In the genomic region with DNA sequence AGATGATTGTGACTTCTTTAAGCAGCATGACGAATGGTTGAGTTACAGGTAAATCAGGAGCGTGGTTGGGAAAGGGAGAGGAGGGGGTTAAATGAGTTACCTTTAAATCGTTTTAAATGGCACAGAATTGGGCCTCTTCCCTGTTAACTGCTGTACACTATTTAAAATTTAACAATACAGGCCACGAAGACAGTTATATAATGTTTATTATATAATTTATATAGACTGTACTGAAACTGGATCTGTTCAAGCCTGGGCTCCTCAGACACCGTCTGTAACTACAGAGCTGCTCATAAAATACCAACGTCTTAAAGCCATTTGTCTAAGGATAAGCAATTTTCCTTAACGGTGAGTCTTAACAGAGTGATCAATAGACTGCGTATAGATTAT, we compare ENCODE assay signal across 8 mouse cellular contexts. TPM values are rescaled to one million over a fixed set of nuclear protein-coding genes. Genes with fewer than 3 reads are reported as not detected.
DNase-seq lines count a peak whose midpoint lies in the region; ATAC-seq and TF ChIP-seq lines count a peak whose summit lies in the region.

No protein-coding gene starts in this region.

- peak overlapping the region; percentile 100 for H3K27ac ChIP-seq in lung, embryonic 14.5 days (ENCODE audit: low read depth)
- peak overlapping the region; percentile 82 for H3K27ac ChIP-seq in embryonic fibroblast, embryonic 13.5 days (ENCODE audit: insufficient read depth, low read length)
- peak overlapping the region; percentile 92 for H3K27ac ChIP-seq in limb, embryonic 10.5 days
- peak overlapping the region; percentile 99 for H3K27ac ChIP-seq in neural tube, embryonic 15.5 days (replicated peaks)
- no peak overlapping the region for H3K27ac ChIP-seq in thymus, adult 2 months (ENCODE audit: control insufficient read depth, insufficient read depth, low read length)

- H3K4me1 ChIP-seq in lung, embryonic 14.5 days (ENCODE audit: insufficient read depth) = peaks cover 5% of the 10 kb centered on the region; the same call in 1 of the 2 replicates
- H3K4me1 ChIP-seq in embryonic fibroblast, embryonic 13.5 days (ENCODE audit: control insufficient read depth, insufficient read depth, low read length) = 0 out of 2 replicates have a peak, but pooled peaks cover 6% of the 10 kb centered on the region
- peaks cover 38% of the 10 kb centered on the region for H3K4me1 ChIP-seq in limb, embryonic 10.5 days
- peaks cover 63% of the 10 kb centered on the region for H3K4me1 ChIP-seq in neural tube, embryonic 15.5 days
- peaks cover 22% of the 10 kb centered on the region for H3K4me1 ChIP-seq in thymus, adult 2 months (replicated peaks; ENCODE audit: control insufficient read depth, insufficient read depth, low read length)

- peak overlapping the region; percentile 53 for H3K4me3 ChIP-seq in lung, embryonic 14.5 days (ENCODE audit: low read depth, low read length)
- H3K4me3 ChIP-seq in embryonic fibroblast, embryonic 13.5 days (ENCODE audit: insufficient read depth, low read length) = peak overlapping the region; percentile 91
- peak overlapping the region; percentile 72 for H3K4me3 ChIP-seq in limb, embryonic 10.5 days
- peak overlapping the region; percentile 75 for H3K4me3 ChIP-seq in neural tube, embryonic 15.5 days (replicated peaks)
- no peak overlapping the region for H3K4me3 ChIP-seq in thymus, adult 2 months (ENCODE audit: control insufficient read depth, insufficient read depth, low read length)

- peak overlapping the region; percentile 87 for H3K9ac ChIP-seq in lung, embryonic 14.5 days
- peak overlapping the region; percentile 94 for H3K9ac ChIP-seq in neural tube, embryonic 15.5 days (replicated peaks)

- H3K4me2 ChIP-seq in lung, embryonic 14.5 days = peak overlapping the region; percentile 85
- H3K4me2 ChIP-seq in neural tube, embryonic 15.5 days = peak overlapping the region; percentile 87

- no peak for TF ChIP-seq CTCF in lung, embryonic 14.5 days (IDR thresholded peaks at IDR 0.05; ENCODE audit: low read depth)
- no peak for TF ChIP-seq CTCF in embryonic fibroblast, embryonic 13.5 days (IDR thresholded peaks at IDR 0.05; ENCODE audit: borderline replicate concordance, insufficient read depth, low read length)
- TF ChIP-seq CTCF in thymus, adult 2 months (IDR thresholded peaks at IDR 0.05; ENCODE audit: borderline replicate concordance, control insufficient read depth, extremely low read depth, insufficient read depth, low read length, poor library complexity) = no peak

- peaks cover 8% of the 10 kb centered on the region; the same call in 1 of the 2 replicates for H3K36me3 ChIP-seq in lung, embryonic 14.5 days (ENCODE audit: insufficient read depth)
- H3K36me3 ChIP-seq in limb, embryonic 10.5 days = peaks cover 10% of the 10 kb centered on the region
- H3K36me3 ChIP-seq in neural tube, embryonic 15.5 days = no peaks in the 10 kb centered on the region
- no peaks in the 10 kb centered on the region; the same call in 1 of the 2 replicates for H3K36me3 ChIP-seq in thymus, adult 2 months (ENCODE audit: control insufficient read depth, insufficient read depth, low read length)

- DNase-seq in lung, embryonic 14.5 days = no peak
- DNase-seq in lung, postnatal 25 days (ENCODE audit: low spot score) = no peak
- no peak for DNase-seq in limb, embryonic 10.5 days (ENCODE audit: low spot score)
- DNase-seq in adipocyte (ENCODE audit: low spot score) = no peak
- no peak for DNase-seq in gastrocnemius, postnatal 36 days
- no peak for DNase-seq in thymus, adult 2 months

- ATAC-seq in lung, embryonic 14.5 days (ENCODE audit: insufficient read depth) = no peak
- ATAC-seq in neural tube, embryonic 15.5 days (ENCODE audit: low FRiP score) = no peak

- WGBS in lung, embryonic 14.5 days = 17% methylated on average over 8 of the region's 8 CpGs
- 57% methylated on average over 8 of the region's 8 CpGs for WGBS in limb, embryonic 10.5 days
- 15% methylated on average over 8 of the region's 8 CpGs for WGBS in neural tube, embryonic 15.5 days
- WGBS in thymus, adult 2 months = 32% methylated on average over 8 of the region's 8 CpGs

- H3K27me3 ChIP-seq in lung, embryonic 14.5 days (ENCODE audit: insufficient read depth, low read length) = peaks cover 8% of the 10 kb centered on the region
- peaks cover 58% of the 10 kb centered on the region for H3K27me3 ChIP-seq in limb, embryonic 10.5 days (ENCODE audit: low read depth, poor library complexity, severe bottlenecking)
- no peaks in the 10 kb centered on the region for H3K27me3 ChIP-seq in neural tube, embryonic 15.5 days (replicated peaks)
- H3K27me3 ChIP-seq in thymus, adult 2 months (ENCODE audit: control insufficient read depth, insufficient read depth, low read length) = no peaks in the 10 kb centered on the region

- no peak; the same call in 1 of the 2 replicates for TF ChIP-seq POLR2A in embryonic fibroblast, embryonic 13.5 days (IDR thresholded peaks at IDR 0.05; ENCODE audit: low read depth, low read length)
- no peak for TF ChIP-seq POLR2A in thymus, adult 2 months (IDR thresholded peaks at IDR 0.05; ENCODE audit: control insufficient read depth, extremely low read depth, insufficient read depth, low read length, poor library complexity)

- no peaks in the 10 kb centered on the region for H3K9me3 ChIP-seq in lung, embryonic 14.5 days (ENCODE audit: low read depth, low read length)
- no peaks in the 10 kb centered on the region for H3K9me3 ChIP-seq in limb, embryonic 10.5 days (replicated peaks)
- no peaks in the 10 kb centered on the region for H3K9me3 ChIP-seq in neural tube, embryonic 15.5 days (replicated peaks)

- intact Hi-C loops in gastrocnemius, postnatal 36 days (cut with DNase I) = no loop called here

RNA-seq across cellular contexts. Expression of a gene that starts 1.4 kb away (rescaled TPM):
- 18.1 and 18.5 TPM in 2 replicates for polyA plus RNA-seq in lung, embryonic 14.5 days (2014; fragmentation: Nextera tagmentation; extraction: Ambion mirVana)
- 9.7 and 12.5 TPM in 2 replicates for polyA plus RNA-seq in embryonic fibroblast, embryonic 13.5 days (2011; ENCODE audit: insufficient read length, low read depth, missing spikeins)
- polyA plus RNA-seq in limb, embryonic 10.5 days (2016; fragmentation: Nextera tagmentation; extraction: Ambion mirVana) = 8.4 and 11.3 TPM in 2 replicates
- 66.5 and 86.3 TPM in 2 replicates for polyA plus RNA-seq in neural tube, embryonic 15.5 days (2015; fragmentation: Nextera tagmentation; extraction: Ambion mirVana)
- 10 to 100 TPM in 1 of 2 experiments, 1 to 10 TPM in 1; 9.5 to 10.5 TPM for total RNA-seq in gastrocnemius, postnatal 36 days (2021)
- 45.9 and 51.0 TPM in 2 replicates for polyA plus RNA-seq in thymus, adult 2 months (2012; rRNA removed)

RNA-seq across cellular contexts. Expression of a gene that starts 1.4 kb away (rescaled TPM):
- polyA plus RNA-seq in lung, embryonic 14.5 days (2014; fragmentation: Nextera tagmentation; extraction: Ambion mirVana) = 0.14 and 0.22 TPM in 2 replicates
- polyA plus RNA-seq in embryonic fibroblast, embryonic 13.5 days (2011; ENCODE audit: insufficient read length, low read depth, missing spikeins) = not detected in 2 replicates
- 0.31 and 0.35 TPM in 2 replicates for polyA plus RNA-seq in limb, embryonic 10.5 days (2016; fragmentation: Nextera tagmentation; extraction: Ambion mirVana)
- polyA plus RNA-seq in neural tube, embryonic 15.5 days (2015; fragmentation: Nextera tagmentation; extraction: Ambion mirVana) = 1.1 TPM in 2 replicates
- under 1 TPM; 0.13 to 0.17 TPM for total RNA-seq in gastrocnemius, postnatal 36 days (2021)
- 0.31 and 0.47 TPM in 2 replicates for polyA plus RNA-seq in thymus, adult 2 months (2012; rRNA removed)

RNA-seq across cellular contexts. Expression of a gene that starts 7.1 kb away (rescaled TPM):
- polyA plus RNA-seq in lung, embryonic 14.5 days (2014; fragmentation: Nextera tagmentation; extraction: Ambion mirVana) = 9.0 and 9.5 TPM in 2 replicates
- not detected in 2 replicates for polyA plus RNA-seq in embryonic fibroblast, embryonic 13.5 days (2011; ENCODE audit: insufficient read length, low read depth, missing spikeins)
- polyA plus RNA-seq in limb, embryonic 10.5 days (2016; fragmentation: Nextera tagmentation; extraction: Ambion mirVana) = 3.2 and 4.5 TPM in 2 replicates
- 184 and 262 TPM in 2 replicates for polyA plus RNA-seq in neural tube, embryonic 15.5 days (2015; fragmentation: Nextera tagmentation; extraction: Ambion mirVana)
- 1 to 10 TPM; 1.1 to 1.5 TPM for total RNA-seq in gastrocnemius, postnatal 36 days (2021)
- 47.2 and 96.5 TPM in 2 replicates for polyA plus RNA-seq in thymus, adult 2 months (2012; rRNA removed)

RNA-seq across cellular contexts. Expression of a gene that starts 17.1 kb away (rescaled TPM):
- polyA plus RNA-seq in lung, embryonic 14.5 days (2014; fragmentation: Nextera tagmentation; extraction: Ambion mirVana) = 273 and 293 TPM in 2 replicates
- 91.5 and 99.2 TPM in 2 replicates for polyA plus RNA-seq in embryonic fibroblast, embryonic 13.5 days (2011; ENCODE audit: insufficient read length, low read depth, missing spikeins)
- polyA plus RNA-seq in limb, embryonic 10.5 days (2016; fragmentation: Nextera tagmentation; extraction: Ambion mirVana) = 222 and 238 TPM in 2 replicates
- 559 and 636 TPM in 2 replicates for polyA plus RNA-seq in neural tube, embryonic 15.5 days (2015; fragmentation: Nextera tagmentation; extraction: Ambion mirVana)
- 10 to 100 TPM; 86.9 to 96.5 TPM for total RNA-seq in gastrocnemius, postnatal 36 days (2021)
- 335 and 488 TPM in 2 replicates for polyA plus RNA-seq in thymus, adult 2 months (2012; rRNA removed)

RNA-seq across cellular contexts. Expression of a gene that starts 22.0 kb away (rescaled TPM):
- polyA plus RNA-seq in lung, embryonic 14.5 days (2014; fragmentation: Nextera tagmentation; extraction: Ambion mirVana) = 17.2 and 18.2 TPM in 2 replicates
- 17.5 and 20.1 TPM in 2 replicates for polyA plus RNA-seq in embryonic fibroblast, embryonic 13.5 days (2011; ENCODE audit: insufficient read length, low read depth, missing spikeins)
- 17.8 and 20.7 TPM in 2 replicates for polyA plus RNA-seq in limb, embryonic 10.5 days (2016; fragmentation: Nextera tagmentation; extraction: Ambion mirVana)
- polyA plus RNA-seq in neural tube, embryonic 15.5 days (2015; fragmentation: Nextera tagmentation; extraction: Ambion mirVana) = 22.2 and 22.5 TPM in 2 replicates
- total RNA-seq in gastrocnemius, postnatal 36 days (2021) = 1 to 10 TPM; 5.6 to 7.4 TPM
- polyA plus RNA-seq in thymus, adult 2 months (2012; rRNA removed) = 114 and 119 TPM in 2 replicates
